Mouse (Mus musculus): ENCODE measurements around the gene Specc1. TPM values are rescaled to one million over a fixed set of nuclear protein-coding genes. Genes with fewer than 3 reads are reported as not detected.

Gene Specc1
- total and polyA plus RNA-seq, 3 experiments: 7.3 to 18.6 (median 15.5) TPM

GRCm38 (mm10) chr11:62077157-62077865 lies 120.7 kb downstream of the Specc1 start:
- Histone ChIP-seq H3K4me1 (ENCODE audit: control insufficient read depth in 1 of 2, insufficient read depth in 2 of 2) (peaks cover 3 to 37% of the 10 kb centered on the region in 2 experiments), H3K27ac (ENCODE audit: insufficient read depth, low read depth) (no peak overlapping the region)
- dilution Hi-C loops (cut with MboI; ENCODE audit: extremely low pct_ligation_motif_present, extremely low pct_unique_long_range_greater_than_20kb, low sequenced_read_pairs): no loop called here

GRCm38 (mm10) chr11:62078371-62078770 lies 121.8 kb downstream of the Specc1 start:
- Histone ChIP-seq H3K27ac (ENCODE audit: insufficient read depth, low read depth) (no peak overlapping the region), H3K79me2 (replicated peaks; ENCODE audit: control insufficient read depth, extremely low read depth, insufficient read depth, poor library complexity, severe bottlenecking) (no peaks in the 10 kb centered on the region), H3K4me1 (ENCODE audit: control insufficient read depth in 1 of 2, insufficient read depth in 2 of 2) (peaks cover 3 to 37% of the 10 kb centered on the region in 2 experiments), H3K4me2 (ENCODE audit: insufficient read depth, low read depth, poor library complexity, severe bottlenecking) (peak overlapping the region; percentile 98), H3K4me3 (replicated peaks in 1 of 3; ENCODE audit: low read depth in 2 of 3, low read length in 2 of 3, poor library complexity in 1 of 3) (peak overlapping the region in 2 of 3 experiments; percentile 13 to 74), H3K36me3 (replicated peaks in 1 of 2; ENCODE audit: control insufficient read depth in 1 of 2, insufficient read depth in 1 of 2, low read length in 1 of 2) (no peaks in the 10 kb centered on the region), H3K9me3 (replicated peaks; ENCODE audit: low read length) (no peaks in the 10 kb centered on the region), H3K27me3 (replicated peaks) (no peaks in the 10 kb centered on the region), H3K9ac (ENCODE audit: insufficient read depth, low read depth) (peak overlapping the region; percentile 61)
- dilution Hi-C loops (cut with MboI; ENCODE audit: extremely low pct_ligation_motif_present, extremely low pct_unique_long_range_greater_than_20kb, low sequenced_read_pairs) (no loop called here), in situ Hi-C loops (cut with MboI; ENCODE audit: low pct_ligation_motif_present, low pct_unique_long_range_greater_than_20kb, low sequenced_read_pairs) (no loop called here)
- DNase-seq (ENCODE audit: extremely low read depth): no peak
- TF ChIP-seq TCF12 (IDR thresholded peaks at IDR 0.05; ENCODE audit: low read depth, low read length) (no peak), MAFK (IDR thresholded peaks at IDR 0.05; ENCODE audit: insufficient replicate concordance, low read length) (0 out of 2 replicates have a peak, but pooled peaks have one; percentile 11)

More at GRCm38 (mm10) chr11:62077157-62077865, 120.7 kb downstream of the Specc1 start:
- peak overlapping the region; percentile 66 to 77 (median 74) for H3K4me3 ChIP-seq (replicated peaks in 1 of 3; ENCODE audit: low read depth in 2 of 3, low read length in 2 of 3, poor library complexity in 1 of 3)
- H3K9me3 ChIP-seq (replicated peaks; ENCODE audit: low read length): no peaks in the 10 kb centered on the region
- DNase-seq (ENCODE audit: extremely low read depth): peak; percentile 40
- no peaks in the 10 kb centered on the region for H3K79me2 ChIP-seq (replicated peaks; ENCODE audit: control insufficient read depth, extremely low read depth, insufficient read depth, poor library complexity, severe bottlenecking)
- H3K27me3 ChIP-seq (replicated peaks): no peaks in the 10 kb centered on the region
- in situ Hi-C loops (cut with MboI; ENCODE audit: low pct_ligation_motif_present, low pct_unique_long_range_greater_than_20kb, low sequenced_read_pairs): no loop called here
- peak overlapping the region; percentile 61 for H3K9ac ChIP-seq (ENCODE audit: insufficient read depth, low read depth)
- TF ChIP-seq HCFC1 (IDR thresholded peaks at IDR 0.05; ENCODE audit: low read depth, low read length) (peak; percentile 18; the same call in 1 of the 2 replicates), USF1 (IDR thresholded peaks at IDR 0.05; ENCODE audit: low read depth, low read length) (no peak), ELF1 (IDR thresholded peaks at IDR 0.05; ENCODE audit: low read depth, low read length) (peak; percentile 49), NELFE (IDR thresholded peaks at IDR 0.05; ENCODE audit: low read depth, low read length) (no peak), ZNF384 (IDR thresholded peaks at IDR 0.05; ENCODE audit: low read depth, low read length) (no peak), POLR2AphosphoS2 (IDR thresholded peaks at IDR 0.05; ENCODE audit: low read depth, low read length) (no peak), MEF2A (IDR thresholded peaks at IDR 0.05; ENCODE audit: borderline replicate concordance, low read depth, low read length) (peak; percentile 32; the same call in 1 of the 2 replicates), GABPA (IDR thresholded peaks at IDR 0.05; ENCODE audit: insufficient replicate concordance, low read depth, low read length) (no peak), TBP (conservative IDR thresholded peaks at IDR 0.05; ENCODE audit: low read depth, low read length) (no peak), IRF4 (IDR thresholded peaks at IDR 0.05; ENCODE audit: low read depth, low read length) (peak; percentile 50; the same call in 1 of the 2 replicates), RAD21 (IDR thresholded peaks at IDR 0.05; ENCODE audit: low read depth, low read length) (no peak), MAFK (IDR thresholded peaks at IDR 0.05; ENCODE audit: insufficient replicate concordance, low read length) (peak; percentile 30; the same call in 1 of the 2 replicates), TCF12 (IDR thresholded peaks at IDR 0.05; ENCODE audit: low read depth, low read length) (peak; percentile 37; the same call in 1 of the 2 replicates), MXI1 (IDR thresholded peaks at IDR 0.05; ENCODE audit: low read depth, low read length) (peak; percentile 29; the same call in 1 of the 2 replicates), JUN (IDR thresholded peaks at IDR 0.05; ENCODE audit: insufficient read depth, low read depth, low read length) (no peak), ZC3H11A (IDR thresholded peaks at IDR 0.05; ENCODE audit: low read depth, low read length) (no peak), NRF1 (IDR thresholded peaks at IDR 0.05; ENCODE audit: low read depth, low read length) (0 out of 2 replicates have a peak, but pooled peaks have one; percentile 31), SMC3 (IDR thresholded peaks at IDR 0.05; ENCODE audit: low read depth, low read length) (0 out of 2 replicates have a peak, but pooled peaks have one; percentile 5), MAZ (IDR thresholded peaks at IDR 0.05; ENCODE audit: low read depth, low read length) (peak; percentile 50; the same call in 1 of the 2 replicates), CHD1 (IDR thresholded peaks at IDR 0.05; ENCODE audit: low read depth, low read length) (peak; percentile 62; the same call in 1 of the 2 replicates), CHD2 (IDR thresholded peaks at IDR 0.05; ENCODE audit: low read length) (0 out of 2 replicates have a peak, but pooled peaks have one; percentile 40), BHLHE40 (IDR thresholded peaks at IDR 0.05; ENCODE audit: low read depth, low read length) (peak; percentile 87), ZKSCAN1 (IDR thresholded peaks at IDR 0.05; ENCODE audit: borderline replicate concordance, low read depth, low read length) (no peak), POLR2A (IDR thresholded peaks at IDR 0.05; ENCODE audit: low read depth, low read length) (no peak), MYC (IDR thresholded peaks at IDR 0.05; ENCODE audit: low read depth, low read length) (no peak), JUND (conservative IDR thresholded peaks at IDR 0.05; ENCODE audit: low read depth, low read length) (0 out of 2 replicates have a peak, but pooled peaks have one; percentile 27), CTCF (conservative IDR thresholded peaks at IDR 0.05 in 1 of 2, IDR thresholded peaks at IDR 0.05 in 1 of 2; ENCODE audit: low read depth in 2 of 2, low read length in 2 of 2) (no peak), E2F4 (IDR thresholded peaks at IDR 0.05; ENCODE audit: insufficient replicate concordance, low read depth, low read length) (0 out of 2 replicates have a peak, but pooled peaks have one; percentile 25), SIN3A (IDR thresholded peaks at IDR 0.05; ENCODE audit: low read length) (peak; percentile 80), EP300 (IDR thresholded peaks at IDR 0.05; ENCODE audit: low read length) (peak; percentile 56), RCOR1 (conservative IDR thresholded peaks at IDR 0.05; ENCODE audit: low read depth, low read length) (peak; percentile 45; the same call in 1 of the 2 replicates), ZMIZ1 (IDR thresholded peaks at IDR 0.05; ENCODE audit: low read depth, low read length) (no peak), UBTF (IDR thresholded peaks at IDR 0.05; ENCODE audit: low read depth, low read length) (peak; percentile 71; the same call in 1 of the 2 replicates), MAX (IDR thresholded peaks at IDR 0.05; ENCODE audit: low read length) (peak; percentile 67), USF2 (conservative IDR thresholded peaks at IDR 0.05; ENCODE audit: low read depth, low read length) (no peak), PAX5 (IDR thresholded peaks at IDR 0.05; ENCODE audit: low read length) (no peak), KAT2A (IDR thresholded peaks at IDR 0.05; ENCODE audit: insufficient replicate concordance, low read length) (no peak), ETS1 (conservative IDR thresholded peaks at IDR 0.05; ENCODE audit: low read depth, low read length) (0 out of 2 replicates have a peak, but pooled peaks have one; percentile 6)
- H3K36me3 ChIP-seq (replicated peaks in 1 of 2; ENCODE audit: control insufficient read depth in 1 of 2, insufficient read depth in 1 of 2, low read length in 1 of 2): no peaks in the 10 kb centered on the region
- H3K4me2 ChIP-seq (ENCODE audit: insufficient read depth, low read depth, poor library complexity, severe bottlenecking): peak overlapping the region; percentile 98

Data from CH12.LX (cell line).